Mouse (Mus musculus) liver, embryonic 15.5 days (tissue): ENCODE results near the gene B3galt5. TPM values are rescaled to one million over a fixed set of nuclear protein-coding genes. Genes with fewer than 3 reads are reported as not detected.

Source experiments
- ATAC-seq: fragments of 200-750 bp; cut with Nextera tagmentation; 2 replicates; pipeline ENCODE4 v1.8.0; 2017; ENCODE audit warnings: moderate number of reproducible peaks, mild to moderate bottlenecking, moderate library complexity; ENCODE audit not compliant: insufficient read depth
- H3K27ac ChIP-seq: fragments of 300-500 bp; sonication (generic); replicated peaks from 2 replicates; pipeline ENCODE4 v1.5.1; 2015; ENCODE audit warnings: mild to moderate bottlenecking, inconsistent platforms
- H3K27me3 ChIP-seq: fragments of 300-500 bp; sonication (generic); 2 replicates; pipeline ENCODE4 v1.6.1; 2015; ENCODE audit warnings: mild to moderate bottlenecking, inconsistent platforms
- H3K36me3 ChIP-seq: fragments of 300-500 bp; sonication (generic); replicated peaks from 2 replicates; pipeline ENCODE4 v1.6.1; 2015; ENCODE audit warnings: moderate library complexity, mild to moderate bottlenecking, inconsistent platforms
- H3K4me1 ChIP-seq: fragments of 300-500 bp; sonication (generic); replicated peaks from 2 replicates; pipeline ENCODE4 v1.6.1; 2015; ENCODE audit warnings: inconsistent platforms
- H3K4me2 ChIP-seq: fragments of 300-500 bp; sonication (generic); 2 replicates; pipeline ENCODE4 v1.6.1; 2015; ENCODE audit warnings: moderate library complexity, mild to moderate bottlenecking, inconsistent platforms
- H3K4me3 ChIP-seq: fragments of 300-500 bp; sonication (generic); replicated peaks from 2 replicates; pipeline ENCODE4 v1.5.1; 2015; ENCODE audit warnings: mild to moderate bottlenecking, inconsistent platforms
- H3K9ac ChIP-seq: fragments of 300-500 bp; sonication (generic); 2 replicates; pipeline ENCODE4 v1.6.1; 2015; ENCODE audit warnings: moderate library complexity, mild to moderate bottlenecking, inconsistent platforms
- H3K9me3 ChIP-seq: fragments of 300-500 bp; sonication (generic); replicated peaks from 2 replicates; pipeline ENCODE4 v1.6.1; 2016; ENCODE audit warnings: inconsistent platforms
- WGBS: fragments of 180-500 bp; shearing (Covaris S2); methylation state at CpG from one replicate; pipeline ENCODE4 v1.1.7; 2015; ENCODE audit warnings: mixed read lengths; ENCODE audit not compliant: insufficient replicate concordance; 5-methylcytosine and 5-hydroxymethylcytosine counted together
- polyA plus RNA-seq: library from polyadenylated mRNA; unstranded; fragments of >200 nt; fragmentation: Nextera tagmentation; extraction: Ambion mirVana; gene quantifications from 2 replicates; pipeline ENCODE4 v1.2.1, GENCODE M21; 2015

Gene B3galt5
- polyA plus RNA-seq, 1 experiment from 2014 or later = 0.09 TPM

- Histone ChIP-seq H3K4me3 (no peak overlapping the region), H3K4me2 (no peak overlapping the region), H3K4me1 (no peaks in the 10 kb centered on the region), H3K36me3 (no peaks in the 10 kb centered on the region), H3K27ac (no peak overlapping the region), H3K9ac (no peak overlapping the region), H3K9me3 (no peaks in the 10 kb centered on the region), H3K27me3 (no peaks in the 10 kb centered on the region)
- no peak for ATAC-seq
- WGBS = 56% methylated on average over 2 of the region's 2 CpGs
Measured at GRCm38 (mm10) chr16:96271736-96272135, 36.1 kb downstream of the B3galt5 start.

- ATAC-seq = no peak
- Histone ChIP-seq H3K4me1 (no peaks in the 10 kb centered on the region), H3K27me3 (no peaks in the 10 kb centered on the region), H3K9me3 (no peaks in the 10 kb centered on the region), H3K36me3 (no peaks in the 10 kb centered on the region), H3K4me3 (no peak overlapping the region), H3K4me2 (no peak overlapping the region), H3K27ac (no peak overlapping the region), H3K9ac (no peak overlapping the region)
- 27% methylated on average over 14 of the region's 14 CpGs for WGBS
Measured at GRCm38 (mm10) chr16:96272929-96273619, 37.5 kb downstream of the B3galt5 start.

- 43% methylated on average over 3 of the region's 3 CpGs for WGBS
- ATAC-seq = no peak
- Histone ChIP-seq H3K27ac (no peak overlapping the region), H3K36me3 (no peaks in the 10 kb centered on the region), H3K27me3 (peaks cover 26% of the 10 kb centered on the region), H3K9me3 (no peaks in the 10 kb centered on the region), H3K4me3 (no peak overlapping the region), H3K4me1 (no peaks in the 10 kb centered on the region), H3K4me2 (no peak overlapping the region), H3K9ac (no peak overlapping the region)
Measured at GRCm38 (mm10) chr16:96276596-96276995, 41.0 kb downstream of the B3galt5 start.

GRCm38 (mm10) chr16:96278491-96279224, 43.1 kb downstream of the B3galt5 start:
- Histone ChIP-seq H3K9me3 (no peaks in the 10 kb centered on the region), H3K9ac (no peak overlapping the region), H3K4me3 (no peak overlapping the region), H3K27me3 (peaks cover 31% of the 10 kb centered on the region), H3K27ac (no peak overlapping the region), H3K4me1 (no peaks in the 10 kb centered on the region), H3K4me2 (no peak overlapping the region), H3K36me3 (no peaks in the 10 kb centered on the region)
- 65% methylated on average over 9 of the region's 9 CpGs for WGBS
- ATAC-seq = no peak

- no peaks in the 10 kb centered on the region for H3K4me1 ChIP-seq
- no peak overlapping the region for H3K27ac ChIP-seq
- H3K27me3 ChIP-seq = peaks cover 31% of the 10 kb centered on the region
- H3K4me3 ChIP-seq = no peak overlapping the region
- 10% methylated on average over 38 of the region's 38 CpGs for WGBS
- no peaks in the 10 kb centered on the region for H3K9me3 ChIP-seq
- no peak overlapping the region for H3K9ac ChIP-seq
- H3K4me2 ChIP-seq = no peak overlapping the region
- no peaks in the 10 kb centered on the region for H3K36me3 ChIP-seq
- no peak for ATAC-seq
Measured at GRCm38 (mm10) chr16:96280719-96281605, 45.4 kb downstream of the B3galt5 start.

GRCm38 (mm10) chr16:96282566-96282965, 47.0 kb downstream of the B3galt5 start:
- Histone ChIP-seq H3K27ac (no peak overlapping the region), H3K4me1 (no peaks in the 10 kb centered on the region), H3K9ac (no peak overlapping the region), H3K9me3 (no peaks in the 10 kb centered on the region), H3K4me2 (no peak overlapping the region), H3K36me3 (no peaks in the 10 kb centered on the region), H3K4me3 (no peak overlapping the region), H3K27me3 (peaks cover 31% of the 10 kb centered on the region)
- 68% methylated on average over 9 of the region's 9 CpGs for WGBS
- no peak for ATAC-seq

GRCm38 (mm10) chr16:96291885-96292284, 56.3 kb downstream of the B3galt5 start:
- ATAC-seq = no peak
- H3K9me3 ChIP-seq = no peaks in the 10 kb centered on the region
- WGBS = 42% methylated on average over 9 of the region's 9 CpGs

GRCm38 (mm10) chr16:96292530-96293173, 57.1 kb downstream of the B3galt5 start:
- ATAC-seq = no peak

More at GRCm38 (mm10) chr16:96291885-96292284, 56.3 kb downstream of the B3galt5 start:
- Histone ChIP-seq H3K4me2 (no peak overlapping the region), H3K36me3 (no peaks in the 10 kb centered on the region), H3K27ac (no peak overlapping the region), H3K4me3 (no peak overlapping the region), H3K27me3 (no peaks in the 10 kb centered on the region), H3K9ac (no peak overlapping the region), H3K4me1 (no peaks in the 10 kb centered on the region)

GRCm38 (mm10) chr16:96298075-96298474, 62.5 kb downstream of the B3galt5 start:
- H3K9ac ChIP-seq = no peak overlapping the region
- H3K4me2 ChIP-seq = no peak overlapping the region
- no peaks in the 10 kb centered on the region for H3K9me3 ChIP-seq
- H3K27me3 ChIP-seq = no peaks in the 10 kb centered on the region
- ATAC-seq = no peak
- no peak overlapping the region for H3K4me3 ChIP-seq
- no peak overlapping the region for H3K27ac ChIP-seq
- H3K36me3 ChIP-seq = no peaks in the 10 kb centered on the region
- H3K4me1 ChIP-seq = no peaks in the 10 kb centered on the region

More at GRCm38 (mm10) chr16:96292530-96293173, 57.1 kb downstream of the B3galt5 start:
- H3K9me3 ChIP-seq = no peaks in the 10 kb centered on the region
- no peak overlapping the region for H3K4me3 ChIP-seq
- no peak overlapping the region for H3K27ac ChIP-seq
- WGBS = 45% methylated on average over 15 of the region's 15 CpGs
- no peak overlapping the region for H3K9ac ChIP-seq
- no peaks in the 10 kb centered on the region for H3K4me1 ChIP-seq
- no peak overlapping the region for H3K4me2 ChIP-seq
- no peaks in the 10 kb centered on the region for H3K36me3 ChIP-seq
- no peaks in the 10 kb centered on the region for H3K27me3 ChIP-seq

GRCm38 (mm10) chr16:96298574-96298973, 63.0 kb downstream of the B3galt5 start:
- Histone ChIP-seq H3K9me3 (no peaks in the 10 kb centered on the region), H3K27ac (no peak overlapping the region), H3K27me3 (no peaks in the 10 kb centered on the region), H3K36me3 (no peaks in the 10 kb centered on the region), H3K4me1 (no peaks in the 10 kb centered on the region), H3K4me3 (no peak overlapping the region), H3K4me2 (no peak overlapping the region), H3K9ac (no peak overlapping the region)
- 48% methylated on average over 3 of the region's 3 CpGs for WGBS
- ATAC-seq = no peak
